Mouse (Mus musculus): ENCODE results near the gene Ttll1. TPM values are rescaled to one million over a fixed set of nuclear protein-coding genes. Genes with fewer than 3 reads are reported as not detected.

Gene Ttll1
- polyA plus RNA-seq, 1 experiment from 2014 or later: 57.0 TPM

DNA sequence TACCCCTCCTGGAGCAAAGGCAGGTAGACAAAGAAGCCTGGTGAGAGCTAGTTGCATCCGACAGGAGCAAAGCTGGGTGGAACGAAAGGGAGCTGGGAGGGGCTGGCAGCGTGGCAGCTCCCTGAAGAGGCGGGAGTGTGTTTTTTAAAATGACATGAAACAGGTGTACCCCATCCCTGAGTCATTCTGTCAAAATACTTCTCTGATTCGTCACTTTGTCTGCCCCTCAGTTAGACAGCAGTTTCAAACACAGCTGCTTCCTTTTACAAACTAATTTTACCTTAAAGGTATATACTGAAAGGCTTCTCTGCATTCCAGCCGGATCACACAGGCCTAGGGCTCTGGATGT, 16.1 kb downstream of the Ttll1 start:
- H3K4me3 ChIP-seq (replicated peaks): no peak overlapping the region
- H3K27ac ChIP-seq: no peak overlapping the region
- H3K4me1 ChIP-seq: no peaks in the 10 kb centered on the region
- H3K36me3 ChIP-seq (replicated peaks): peaks cover 92% of the 10 kb centered on the region
- no peak for ATAC-seq (ENCODE audit: low FRiP score)
- H3K4me2 ChIP-seq: no peak overlapping the region
- H3K9me3 ChIP-seq: no peaks in the 10 kb centered on the region
- no peaks in the 10 kb centered on the region for H3K27me3 ChIP-seq
- WGBS: 84% methylated on average over 6 of the region's 6 CpGs
- H3K9ac ChIP-seq: no peak overlapping the region

DNA sequence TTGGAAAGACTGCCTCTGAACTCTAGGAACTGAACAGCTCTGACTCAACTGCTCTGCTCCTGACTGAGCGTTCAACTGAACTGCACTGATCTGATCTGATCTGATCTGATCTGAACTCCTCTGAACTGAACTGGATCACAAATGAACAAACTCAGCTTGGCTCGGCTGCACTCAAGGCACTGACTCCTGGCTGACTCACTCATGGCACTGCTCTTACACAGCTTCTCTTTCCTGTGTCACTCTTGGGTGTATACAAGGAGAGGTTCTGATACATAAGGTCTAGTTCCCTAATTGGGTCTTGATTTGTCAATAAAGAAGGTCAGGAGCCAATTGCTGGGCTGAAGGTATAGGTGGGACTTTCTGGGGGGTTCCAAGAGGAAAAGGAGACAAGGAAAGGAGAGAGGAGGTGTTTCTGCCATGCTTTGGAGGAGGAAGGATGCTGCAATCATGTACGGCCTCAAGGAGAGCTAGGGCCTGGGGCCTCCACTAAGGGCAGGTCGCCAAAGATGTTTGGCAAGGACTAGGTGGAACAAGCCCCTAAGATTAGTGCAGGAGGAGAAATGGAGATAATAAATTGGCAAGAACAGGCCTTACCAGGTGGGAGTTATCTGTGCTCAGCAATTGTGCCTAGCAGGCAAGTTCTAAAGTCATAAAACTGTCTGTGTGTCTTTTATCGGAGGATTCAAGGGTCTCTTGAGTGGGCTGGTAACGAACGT, 16.7 kb downstream of the Ttll1 start:
- ATAC-seq (ENCODE audit: low FRiP score): no peak
- H3K9ac ChIP-seq: no peak overlapping the region
- H3K9me3 ChIP-seq: no peaks in the 10 kb centered on the region
- 83% methylated on average over 7 of the region's 7 CpGs for WGBS
- H3K4me3 ChIP-seq (replicated peaks): no peak overlapping the region
- H3K27me3 ChIP-seq: no peaks in the 10 kb centered on the region
- H3K36me3 ChIP-seq (replicated peaks): peaks cover 92% of the 10 kb centered on the region
- no peak overlapping the region for H3K27ac ChIP-seq
- H3K4me1 ChIP-seq: no peaks in the 10 kb centered on the region
- H3K4me2 ChIP-seq: no peak overlapping the region

- Histone ChIP-seq H3K36me3 (replicated peaks) (peaks cover 86% of the 10 kb centered on the region), H3K27ac (no peak overlapping the region), H3K4me3 (replicated peaks) (no peak overlapping the region), H3K27me3 (no peaks in the 10 kb centered on the region), H3K4me2 (no peak overlapping the region), H3K9ac (no peak overlapping the region), H3K9me3 (no peaks in the 10 kb centered on the region), H3K4me1 (no peaks in the 10 kb centered on the region)
- WGBS: 83% methylated on average over 5 of the region's 5 CpGs
- ATAC-seq (ENCODE audit: low FRiP score): no peak
These were observed 18.8 kb downstream of the Ttll1 start for GRCm38 (mm10) chr15:83491891-83492290.

DNA sequence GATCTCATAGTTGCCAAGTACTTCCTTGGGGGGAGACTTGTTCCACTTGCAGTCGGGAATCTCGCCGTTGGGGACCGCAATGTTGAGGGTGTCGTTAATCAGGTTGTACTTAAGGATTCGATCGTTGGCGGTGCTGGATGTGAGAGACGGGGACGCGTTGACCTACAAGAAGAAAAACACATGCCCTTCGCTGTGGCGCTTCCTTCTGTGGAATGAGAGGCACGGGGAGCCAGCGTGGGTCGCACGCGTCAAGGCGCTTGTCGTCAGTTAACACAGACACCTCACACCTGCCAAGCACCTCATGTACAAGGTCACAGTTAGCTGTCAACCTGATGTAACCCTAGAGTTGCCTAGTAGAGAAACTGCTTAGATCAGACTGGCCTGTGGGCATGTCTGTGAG, 21.2 kb downstream of the Ttll1 start:
- Histone ChIP-seq H3K4me2 (no peak overlapping the region), H3K9me3 (no peaks in the 10 kb centered on the region), H3K27me3 (no peaks in the 10 kb centered on the region), H3K4me1 (no peaks in the 10 kb centered on the region), H3K27ac (no peak overlapping the region), H3K36me3 (replicated peaks) (peaks cover 76% of the 10 kb centered on the region), H3K9ac (no peak overlapping the region), H3K4me3 (replicated peaks) (no peak overlapping the region)
- ATAC-seq (ENCODE audit: low FRiP score): no peak
- 92% methylated on average over 20 of the region's 20 CpGs for WGBS

DNA sequence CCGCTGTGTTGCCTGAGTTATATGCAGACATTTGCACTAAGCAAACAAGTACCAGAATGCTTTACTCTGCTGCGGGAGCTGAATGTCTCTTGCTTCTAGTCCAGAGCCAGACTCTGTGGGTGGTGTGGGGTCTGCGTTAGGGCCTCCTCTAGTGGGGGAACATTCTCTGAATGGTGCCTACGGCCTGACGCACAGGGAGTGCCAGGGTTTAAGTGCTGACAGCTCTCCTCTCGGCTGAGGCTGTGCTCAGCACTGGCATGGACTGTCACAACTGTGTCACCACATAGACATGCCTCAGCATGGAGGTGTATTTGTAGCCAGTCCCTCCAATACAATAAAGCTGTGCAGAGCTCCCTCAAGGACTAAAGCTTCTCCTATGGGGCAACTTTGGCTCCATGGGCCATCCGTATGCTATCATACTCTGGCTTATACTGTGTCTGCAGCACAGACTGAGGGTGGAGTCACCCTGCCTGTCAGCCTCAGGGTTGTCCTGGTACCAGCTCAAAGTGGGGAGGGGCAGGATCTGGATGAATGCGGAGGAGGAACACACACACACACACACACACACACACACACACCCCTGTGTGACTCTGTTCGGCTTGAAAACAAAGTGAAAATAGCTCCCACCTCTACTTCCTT, 23.1 kb downstream of the Ttll1 start:
- no peak overlapping the region for H3K9ac ChIP-seq
- H3K4me2 ChIP-seq: no peak overlapping the region
- 80% methylated on average over 9 of the region's 9 CpGs for WGBS
- H3K9me3 ChIP-seq: no peaks in the 10 kb centered on the region
- no peaks in the 10 kb centered on the region for H3K27me3 ChIP-seq
- H3K27ac ChIP-seq: no peak overlapping the region
- H3K4me1 ChIP-seq: no peaks in the 10 kb centered on the region
- H3K4me3 ChIP-seq (replicated peaks): no peak overlapping the region
- ATAC-seq (ENCODE audit: low FRiP score): no peak
- H3K36me3 ChIP-seq (replicated peaks): peaks cover 61% of the 10 kb centered on the region

- Histone ChIP-seq H3K36me3 (replicated peaks) (peaks cover 32% of the 10 kb centered on the region), H3K4me3 (replicated peaks) (no peak overlapping the region), H3K9ac (no peak overlapping the region), H3K27ac (no peak overlapping the region), H3K4me1 (no peaks in the 10 kb centered on the region), H3K27me3 (no peaks in the 10 kb centered on the region), H3K4me2 (no peak overlapping the region), H3K9me3 (no peaks in the 10 kb centered on the region)
- ATAC-seq (ENCODE audit: low FRiP score): no peak
- WGBS: 92% methylated on average over 10 of the region's 10 CpGs
These were observed 26.4 kb downstream of the Ttll1 start for GRCm38 (mm10) chr15:83484311-83484710.

DNA sequence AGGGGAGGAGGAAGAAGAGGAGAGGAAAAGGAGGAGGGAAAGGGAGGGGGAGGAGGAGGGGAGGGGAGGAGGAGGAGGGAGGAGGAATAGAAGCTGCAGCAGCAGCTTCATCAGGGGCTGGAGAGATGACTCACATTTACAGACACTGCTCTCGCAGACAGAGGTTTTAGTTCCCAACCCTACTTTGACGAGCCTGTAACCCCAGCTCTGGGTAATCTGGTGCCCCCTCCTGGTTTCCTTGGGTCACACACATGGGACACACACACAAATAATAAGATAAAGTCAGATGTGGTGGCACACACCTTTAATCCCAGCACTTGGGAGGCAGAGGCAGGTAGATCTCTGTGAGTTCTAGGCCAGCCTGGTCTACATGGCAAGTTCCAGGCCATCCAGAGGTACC, 27.2 kb downstream of the Ttll1 start:
- no peak overlapping the region for H3K4me3 ChIP-seq (replicated peaks)
- H3K36me3 ChIP-seq (replicated peaks): peaks cover 26% of the 10 kb centered on the region
- no peak overlapping the region for H3K9ac ChIP-seq
- WGBS: 54% methylated on average over 2 of the region's 2 CpGs
- no peaks in the 10 kb centered on the region for H3K9me3 ChIP-seq
- H3K27ac ChIP-seq: no peak overlapping the region
- H3K4me1 ChIP-seq: no peaks in the 10 kb centered on the region
- H3K4me2 ChIP-seq: no peak overlapping the region
- no peaks in the 10 kb centered on the region for H3K27me3 ChIP-seq
- no peak for ATAC-seq (ENCODE audit: low FRiP score)

DNA sequence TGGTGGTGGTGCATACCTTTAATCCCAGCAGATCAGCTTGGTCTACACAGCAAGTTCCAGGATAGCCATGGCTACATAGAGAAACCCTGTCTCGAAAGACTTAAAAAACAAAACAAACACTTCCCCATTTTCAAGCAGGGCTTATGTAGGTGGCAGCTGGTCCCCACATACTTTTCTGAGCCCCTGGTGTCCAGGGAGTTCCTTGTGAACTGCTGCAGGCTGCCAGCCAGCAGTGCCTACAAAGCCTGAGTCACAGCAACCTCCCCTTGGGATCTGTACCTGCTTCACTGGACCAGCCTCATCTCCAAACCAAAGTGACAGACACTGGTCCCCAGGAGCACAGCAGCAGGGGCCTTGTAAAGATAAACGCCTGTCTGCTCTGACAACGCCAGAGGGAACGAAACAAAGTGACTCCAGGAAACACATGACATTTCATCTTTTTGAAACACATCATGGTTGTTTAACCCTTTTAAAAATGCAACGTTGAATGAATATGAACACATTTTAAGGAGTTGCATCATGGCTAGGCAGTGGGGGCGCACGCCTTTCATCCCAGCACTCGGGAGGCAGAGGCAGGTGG, 28.0 kb downstream of the Ttll1 start:
- 81% methylated on average over 8 of the region's 8 CpGs for whole genome bisulfite sequencing
- no peak for ATAC-seq (ENCODE audit: low FRiP score)
- Histone ChIP-seq H3K27me3 (no peaks in the 10 kb centered on the region), H3K9ac (no peak overlapping the region), H3K36me3 (replicated peaks) (peaks cover 22% of the 10 kb centered on the region), H3K4me2 (no peak overlapping the region), H3K9me3 (no peaks in the 10 kb centered on the region), H3K4me1 (no peaks in the 10 kb centered on the region), H3K27ac (no peak overlapping the region), H3K4me3 (replicated peaks) (no peak overlapping the region)

GRCm38 (mm10) chr15:83481236-83481780, 29.4 kb downstream of the Ttll1 start:
- Histone ChIP-seq H3K4me1 (no peaks in the 10 kb centered on the region), H3K4me2 (no peak overlapping the region), H3K4me3 (replicated peaks) (no peak overlapping the region), H3K9ac (no peak overlapping the region), H3K36me3 (replicated peaks) (peaks cover 9% of the 10 kb centered on the region), H3K27me3 (no peaks in the 10 kb centered on the region), H3K9me3 (no peaks in the 10 kb centered on the region), H3K27ac (no peak overlapping the region)
- no peak for ATAC-seq (ENCODE audit: low FRiP score)
- 75% methylated on average over 10 of the region's 10 CpGs for WGBS

DNA sequence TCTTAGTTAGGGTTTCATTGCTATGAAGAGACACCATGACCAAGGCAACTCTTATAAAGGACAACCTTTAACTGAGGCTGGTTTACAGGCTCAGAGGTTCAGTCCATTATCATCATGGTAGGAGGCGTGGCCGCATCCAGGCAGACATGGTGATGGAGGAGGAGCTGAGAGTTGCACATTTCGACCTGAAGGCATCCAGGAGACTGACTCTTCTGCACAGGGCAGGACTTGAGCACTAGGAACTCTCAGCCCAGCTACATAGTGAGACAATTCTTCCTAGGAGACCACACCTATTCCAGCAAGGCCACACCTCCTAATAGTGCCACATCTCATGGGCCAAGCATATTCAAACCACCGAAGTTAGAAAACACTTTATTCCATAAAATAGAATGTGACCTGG, 30.9 kb downstream of the Ttll1 start:
- Histone ChIP-seq H3K4me3 (replicated peaks) (no peak overlapping the region), H3K9me3 (no peaks in the 10 kb centered on the region), H3K9ac (no peak overlapping the region), H3K36me3 (replicated peaks) (no peaks in the 10 kb centered on the region; the same call in 1 of the 2 replicates), H3K4me2 (no peak overlapping the region), H3K27ac (no peak overlapping the region), H3K4me1 (no peaks in the 10 kb centered on the region), H3K27me3 (no peaks in the 10 kb centered on the region)
- 88% methylated on average over 4 of the region's 4 CpGs for WGBS
- no peak for ATAC-seq (ENCODE audit: low FRiP score)

- no peak overlapping the region for H3K9ac ChIP-seq
- H3K27me3 ChIP-seq: no peaks in the 10 kb centered on the region
- H3K27ac ChIP-seq: no peak overlapping the region
- no peaks in the 10 kb centered on the region for H3K9me3 ChIP-seq
- 73% methylated on average over 3 of the region's 3 CpGs for WGBS
- no peak overlapping the region for H3K4me3 ChIP-seq (replicated peaks)
- ATAC-seq (ENCODE audit: low FRiP score): no peak
- H3K36me3 ChIP-seq (replicated peaks): no peaks in the 10 kb centered on the region
- no peaks in the 10 kb centered on the region for H3K4me1 ChIP-seq
- H3K4me2 ChIP-seq: no peak overlapping the region
These were observed 32.6 kb downstream of the Ttll1 start for GRCm38 (mm10) chr15:83478096-83478495.

GRCm38 (mm10) chr15:83476593-83477273, 34.0 kb downstream of the Ttll1 start:
- no peaks in the 10 kb centered on the region for H3K27me3 ChIP-seq
- H3K9ac ChIP-seq: no peak overlapping the region
- ATAC-seq (ENCODE audit: low FRiP score): no peak
- H3K27ac ChIP-seq: no peak overlapping the region
- H3K9me3 ChIP-seq: no peaks in the 10 kb centered on the region
- no peaks in the 10 kb centered on the region for H3K36me3 ChIP-seq (replicated peaks)
- no peak overlapping the region for H3K4me2 ChIP-seq
- WGBS: 91% methylated on average over 12 of the region's 12 CpGs
- H3K4me3 ChIP-seq (replicated peaks): no peak overlapping the region
- H3K4me1 ChIP-seq: no peaks in the 10 kb centered on the region

All from forebrain, embryonic 12.5 days (tissue).